Mouse (Mus musculus): ENCODE results near the gene Ppm1j. TPM values are rescaled to one million over a fixed set of nuclear protein-coding genes. Genes with fewer than 3 reads are reported as not detected.

Gene Ppm1j
- total RNA-seq (2023): not detected

DNA sequence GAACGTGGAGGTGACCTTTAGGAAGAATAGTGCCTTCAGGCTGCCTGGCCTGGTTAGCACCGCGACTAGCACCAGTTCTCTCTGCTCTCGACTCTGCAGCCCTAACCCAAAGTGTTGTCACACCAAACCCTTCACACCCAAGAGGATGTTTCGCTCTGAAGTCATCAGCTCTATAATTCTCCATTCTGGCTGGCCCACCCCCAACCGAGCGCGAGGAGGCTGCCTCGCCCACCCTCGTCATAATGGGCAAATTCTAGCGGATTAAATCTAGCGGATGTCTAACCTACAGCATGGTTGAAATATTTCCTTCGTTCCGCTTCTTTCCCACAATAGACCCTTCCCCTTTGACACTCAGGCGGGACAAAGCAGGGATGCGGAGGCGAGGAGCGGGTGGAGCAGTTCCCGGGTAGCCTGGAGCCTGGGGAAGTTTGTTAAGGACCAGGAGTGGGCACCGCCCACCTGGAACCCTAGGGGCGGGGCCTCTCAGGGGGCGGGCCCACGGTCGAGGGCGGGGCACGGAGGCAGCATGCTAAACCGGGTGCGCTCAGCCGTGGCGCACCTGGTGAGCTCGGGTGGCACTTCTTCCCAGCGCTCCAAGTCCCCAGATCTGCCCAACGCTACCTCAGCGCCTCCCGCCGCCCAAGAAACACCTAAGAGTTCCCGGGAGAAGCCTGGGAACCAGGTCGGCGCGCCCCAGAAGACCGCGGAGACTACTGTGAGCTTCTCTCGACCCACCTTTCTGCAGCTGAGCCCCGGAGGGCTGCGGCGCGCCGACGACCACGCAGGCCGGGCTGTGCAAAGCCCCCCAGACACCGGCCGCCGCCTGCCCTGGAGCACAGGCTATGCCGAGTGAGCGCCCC is at the start of gene Ppm1j:
Gene Ppm1j (plus strand): TSS at position 496 of the 860 bp plus-strand sequence.

DNA sequence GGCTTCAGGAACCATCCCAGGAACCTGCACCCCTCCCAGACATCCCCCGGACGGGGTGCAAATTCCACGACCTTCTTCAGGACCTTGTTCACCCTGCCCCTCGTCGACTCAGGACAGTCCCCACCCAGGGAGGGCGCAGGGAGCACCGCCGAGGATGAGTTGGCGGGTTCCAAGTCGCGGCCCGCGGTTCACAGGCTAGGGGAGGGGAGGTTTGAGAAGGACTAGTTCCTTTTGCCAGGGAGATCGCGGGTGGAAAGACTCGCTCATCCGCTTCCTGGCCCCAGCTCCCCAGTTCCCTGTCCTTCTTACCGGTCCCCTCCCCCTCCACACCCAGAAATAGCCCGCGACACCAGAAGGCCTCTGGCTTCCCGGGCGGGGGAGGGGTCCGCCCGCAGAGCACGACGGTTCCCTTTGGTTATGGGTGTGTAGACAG is 631 bp downstream of the Ppm1j start, which contains the start of gene Fam19a3:
Gene Fam19a3 (minus strand): TSS at position 370 of the 433 bp plus-strand sequence.

DNA sequence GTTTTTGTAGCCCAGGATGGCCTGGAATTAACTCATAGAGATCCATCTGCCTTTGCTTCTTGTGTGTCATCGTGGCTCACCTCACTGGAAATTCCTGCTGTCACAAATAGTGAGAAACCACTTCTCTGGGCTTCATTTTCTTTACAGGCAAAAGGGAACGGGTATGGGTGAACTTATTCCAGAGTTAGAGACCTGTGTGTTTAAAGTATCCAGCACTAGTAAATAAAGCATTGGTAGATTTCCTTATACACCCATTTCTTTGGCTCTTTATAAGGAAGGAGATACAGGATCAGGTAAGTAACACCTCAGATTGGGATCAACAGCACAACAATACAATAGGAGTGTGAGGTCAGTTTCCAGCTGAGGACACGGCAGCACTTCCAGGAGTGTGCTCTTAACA is 7.2 kb downstream of the Ppm1j start, which contains the start of gene Rhoc:
Gene Rhoc (plus strand): TSS at position 301 of the 400 bp plus-strand sequence.

DNA sequence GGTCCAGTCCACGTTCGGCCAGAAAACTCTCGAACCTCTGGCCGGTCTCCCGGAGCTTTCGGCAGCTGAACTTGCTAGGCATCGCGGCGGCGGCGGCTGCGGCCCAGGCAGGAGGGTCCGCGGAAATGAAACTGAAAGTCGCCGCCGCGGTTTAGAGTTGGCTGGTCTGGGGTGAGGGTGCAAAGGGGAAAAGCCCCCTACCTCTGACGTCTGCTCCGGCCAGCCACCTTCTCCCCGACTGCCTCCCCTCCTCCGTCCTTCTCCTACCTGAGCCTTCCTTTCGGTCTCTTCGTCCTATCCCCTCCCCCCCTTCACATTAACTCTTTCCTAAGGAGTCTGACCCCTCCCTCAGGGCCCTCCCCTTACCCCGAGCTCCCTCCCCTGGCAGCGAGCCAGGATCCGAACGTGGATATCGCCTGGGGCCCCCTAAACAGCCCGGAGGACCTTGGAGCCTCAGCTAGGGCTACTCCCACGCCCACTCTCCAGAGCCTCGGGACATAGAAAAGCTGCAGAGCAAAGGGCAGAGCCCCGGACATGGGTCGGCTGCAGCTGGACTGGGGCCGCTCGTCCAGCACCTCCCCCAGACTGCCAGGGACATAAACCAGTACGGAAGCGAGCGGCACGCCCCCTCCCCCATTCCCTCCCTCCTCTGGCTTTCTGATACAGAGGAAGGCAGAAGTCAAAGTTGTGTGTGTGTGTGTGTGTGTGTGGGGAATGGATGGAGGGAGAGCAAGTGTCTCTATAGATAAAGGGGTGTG is 37.3 kb downstream of the Ppm1j start, which contains the start of gene Mov10:
Gene Mov10 (minus strand): TSS at position 573 of the 758 bp plus-strand sequence.

Other genes starting within 250 kb of the Ppm1j start
- gene Slc16a1, start 142.4 kb upstream of the Ppm1j start, total RNA-seq (2023): 10 to 100 TPM; 10.0 to 13.3 TPM
- not detected for gene Fam19a3, start 784 bp downstream of the Ppm1j start, total RNA-seq (2023)
- 10 to 100 TPM; 22.3 to 26.1 TPM for gene Rhoc, start 7.3 kb downstream of the Ppm1j start, total RNA-seq (2023)
- gene Mov10, start 37.5 kb downstream of the Ppm1j start, total RNA-seq (2023): 10 to 100 TPM; 55.9 to 72.2 TPM
- gene St7l, start 82.9 kb downstream of the Ppm1j start, total RNA-seq (2023): 10 to 100 TPM; 22.6 to 25.0 TPM
- 100 to 1,000 TPM; 296 to 306 TPM for gene Capza1, start 83.4 kb downstream of the Ppm1j start, total RNA-seq (2023)
- not detected for gene Wnt2b, start 180.9 kb downstream of the Ppm1j start, total RNA-seq (2023)